Mouse (Mus musculus): ENCODE measurements at regions not wholly inside any gene's neighbourhood (a gene's known extent, or its start where the extent isn't known, plus 50 kb on each side); places are given as distances from the start of the nearest gene placed in this dataset.

DNA sequence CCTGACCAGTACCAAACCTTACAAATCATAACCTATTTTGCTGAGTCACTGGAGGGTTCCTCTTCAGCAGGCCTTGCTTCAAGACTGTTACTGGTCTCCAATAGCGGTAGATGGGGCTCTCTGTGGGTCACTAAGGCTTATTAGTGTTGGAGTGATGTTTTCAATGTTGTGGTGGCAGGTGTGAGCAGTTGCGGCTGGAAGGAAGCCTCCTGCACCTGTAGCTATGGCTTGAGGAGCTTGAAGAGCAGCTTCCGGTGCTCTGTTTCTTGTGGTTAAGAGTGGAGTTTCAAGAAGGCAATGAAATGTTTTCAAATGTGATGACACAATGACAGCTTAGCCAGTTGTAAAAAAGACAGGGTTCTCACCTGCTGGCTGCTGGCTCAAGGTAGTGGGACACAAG lies 73.1 kb upstream of the 1810046K07Rik start:
- Histone ChIP-seq H3K27me3 (ENCODE audit: control insufficient read depth, insufficient read depth, low read length) (no peaks in the 10 kb centered on the region), H3K4me1 (ENCODE audit: control insufficient read depth, insufficient read depth, insufficient read length) (no peaks in the 10 kb centered on the region), H3K27ac (ENCODE audit: insufficient read depth, low read length) (no peak overlapping the region), H3K4me3 (ENCODE audit: extremely low read depth, insufficient read depth, insufficient read length) (no peak overlapping the region), H3K36me3 (ENCODE audit: control insufficient read depth, insufficient read depth, low read length) (no peaks in the 10 kb centered on the region)
- DNase-seq (ENCODE audit: low read depth in 1 of 2, low spot score in 2 of 2): peak in 1 of 2 experiments; percentile 38
- WGBS: 33% methylated on average over 3 of the region's 3 CpGs
- TF ChIP-seq POLR2A (IDR thresholded peaks at IDR 0.05; ENCODE audit: low read depth, low read length): no peak
- no peak for TF ChIP-seq CTCF (IDR thresholded peaks at IDR 0.05; ENCODE audit: extremely low read depth, insufficient read depth, insufficient read length, insufficient replicate concordance)

DNA sequence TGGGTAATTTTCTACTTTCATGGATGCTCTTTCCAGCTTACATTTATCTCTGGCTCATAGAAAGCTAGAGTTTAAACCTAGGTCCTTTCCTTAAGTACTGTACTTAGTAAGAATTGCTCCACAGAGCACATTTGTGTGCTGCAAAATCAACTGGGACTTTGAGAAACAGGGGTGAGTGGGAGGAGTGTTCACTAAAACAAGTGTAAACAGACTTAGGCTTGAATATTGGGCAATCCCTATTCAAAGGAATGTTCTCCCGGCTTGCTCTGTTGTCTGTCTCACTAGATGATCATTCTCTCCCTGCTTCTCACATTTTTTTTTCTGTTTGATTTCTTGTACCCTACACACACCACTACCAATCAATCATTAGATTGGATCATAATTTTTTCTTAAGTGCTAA lies 79.3 kb upstream of the 1810046K07Rik start:
- DNase-seq (ENCODE audit: low read depth in 1 of 2, low spot score in 2 of 2): no peak
- Histone ChIP-seq H3K4me3 (ENCODE audit: extremely low read depth, insufficient read depth, insufficient read length) (no peak overlapping the region), H3K27ac (ENCODE audit: insufficient read depth, low read length) (no peak overlapping the region), H3K27me3 (ENCODE audit: control insufficient read depth, insufficient read depth, low read length) (no peaks in the 10 kb centered on the region), H3K36me3 (ENCODE audit: control insufficient read depth, insufficient read depth, low read length) (no peaks in the 10 kb centered on the region), H3K4me1 (ENCODE audit: control insufficient read depth, insufficient read depth, insufficient read length) (no peaks in the 10 kb centered on the region)
- no peak for TF ChIP-seq CTCF (IDR thresholded peaks at IDR 0.05; ENCODE audit: extremely low read depth, insufficient read depth, insufficient read length, insufficient replicate concordance)
- no peak for TF ChIP-seq POLR2A (IDR thresholded peaks at IDR 0.05; ENCODE audit: low read depth, low read length)
- 78% methylated on average over 1 of the region's 1 CpGs for WGBS

DNA sequence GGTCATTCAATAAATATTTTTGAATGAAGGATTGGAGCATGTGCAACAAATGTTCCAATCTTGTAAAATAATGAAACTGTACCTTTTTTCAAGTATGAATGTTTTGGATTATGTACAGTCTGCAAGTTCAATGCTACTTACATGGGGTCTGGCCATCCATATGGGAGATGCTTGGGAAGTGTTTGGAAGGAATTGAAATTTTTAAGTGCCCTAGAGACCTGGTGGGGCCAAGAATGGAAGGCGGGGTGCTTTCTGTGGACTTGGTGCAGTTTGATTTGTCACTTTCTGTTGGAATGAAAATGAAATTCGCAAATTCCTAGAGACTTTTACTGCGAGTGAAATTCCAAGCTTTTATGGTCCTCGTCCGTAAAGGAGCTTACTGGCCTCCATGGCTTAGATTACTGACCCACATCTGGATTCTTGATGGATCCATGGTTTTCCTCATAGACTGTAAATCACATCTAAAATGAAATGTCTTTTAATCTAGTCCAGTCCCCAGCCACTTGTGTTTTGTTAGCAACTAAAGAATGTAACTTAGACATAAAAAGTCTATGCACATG lies 90.3 kb upstream of the 1810046K07Rik start:
- no peak for TF ChIP-seq POLR2A (IDR thresholded peaks at IDR 0.05; ENCODE audit: low read depth, low read length)
- TF ChIP-seq CTCF (IDR thresholded peaks at IDR 0.05; ENCODE audit: extremely low read depth, insufficient read depth, insufficient read length, insufficient replicate concordance): no peak
- H3K36me3 ChIP-seq (ENCODE audit: control insufficient read depth, insufficient read depth, low read length): no peaks in the 10 kb centered on the region

DNA sequence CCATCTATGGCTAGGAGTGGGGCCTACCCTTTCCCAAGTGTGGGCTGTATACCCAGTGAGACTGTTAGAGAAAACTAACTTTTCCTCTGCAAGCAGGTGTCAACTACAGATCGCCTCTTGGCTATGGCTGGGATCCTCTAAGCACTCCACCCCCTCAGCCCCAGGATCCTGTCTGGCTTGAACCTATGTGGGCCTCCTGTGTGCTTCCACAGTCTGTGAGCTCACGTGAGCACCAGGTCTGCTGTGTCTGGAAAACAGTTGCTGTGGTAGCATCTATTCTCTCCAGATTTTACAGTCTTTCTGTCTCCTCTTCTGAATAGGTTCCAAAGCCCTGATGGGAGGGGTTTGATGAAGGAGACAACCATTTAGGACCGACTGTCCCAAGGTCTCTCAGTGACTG lies 93.8 kb upstream of the 1810046K07Rik start:
- 75% methylated on average over 3 of the region's 3 CpGs for WGBS
- H3K4me3 ChIP-seq (ENCODE audit: extremely low read depth, insufficient read depth, insufficient read length): no peak overlapping the region
- TF ChIP-seq CTCF (IDR thresholded peaks at IDR 0.05; ENCODE audit: extremely low read depth, insufficient read depth, insufficient read length, insufficient replicate concordance) (no peak), POLR2A (IDR thresholded peaks at IDR 0.05; ENCODE audit: low read depth, low read length) (no peak)

More for the DNA sequence above, 90.3 kb upstream of the 1810046K07Rik start:
- H3K27ac ChIP-seq (ENCODE audit: insufficient read depth, low read length): no peak overlapping the region
- no peaks in the 10 kb centered on the region for H3K27me3 ChIP-seq (ENCODE audit: control insufficient read depth, insufficient read depth, low read length)
- DNase-seq (ENCODE audit: low read depth in 1 of 2, low spot score in 2 of 2): no peak
- WGBS: 90% methylated on average over 5 of the region's 5 CpGs
- no peak overlapping the region for H3K4me3 ChIP-seq (ENCODE audit: extremely low read depth, insufficient read depth, insufficient read length)
- no peaks in the 10 kb centered on the region for H3K4me1 ChIP-seq (ENCODE audit: control insufficient read depth, insufficient read depth, insufficient read length)

DNA sequence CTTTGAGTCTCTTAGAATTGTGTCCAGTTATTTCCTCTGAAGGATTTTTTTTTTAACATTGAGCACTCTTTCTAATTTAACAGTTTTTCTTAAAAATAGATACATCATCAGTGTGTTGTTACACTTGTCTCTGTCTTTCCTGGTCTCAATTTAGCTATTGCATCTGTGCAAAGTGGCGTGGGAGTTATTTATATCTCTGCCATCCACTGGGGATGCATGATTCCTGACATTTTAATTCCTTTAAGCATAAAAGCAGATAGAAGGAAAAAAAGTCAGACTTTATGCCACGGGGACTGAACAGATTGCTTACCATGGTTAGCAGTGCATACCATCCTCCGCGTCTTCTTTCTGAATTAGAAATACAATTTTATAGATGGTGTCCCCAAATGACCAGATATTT lies 94.6 kb upstream of the 1810046K07Rik start:
- no peaks in the 10 kb centered on the region for H3K27me3 ChIP-seq (ENCODE audit: control insufficient read depth, insufficient read depth, low read length)
- H3K4me1 ChIP-seq (ENCODE audit: control insufficient read depth, insufficient read depth, insufficient read length): no peaks in the 10 kb centered on the region
- TF ChIP-seq POLR2A (IDR thresholded peaks at IDR 0.05; ENCODE audit: low read depth, low read length): no peak
- TF ChIP-seq CTCF (IDR thresholded peaks at IDR 0.05; ENCODE audit: extremely low read depth, insufficient read depth, insufficient read length, insufficient replicate concordance): no peak
- H3K27ac ChIP-seq (ENCODE audit: insufficient read depth, low read length): no peak overlapping the region
- WGBS: 89% methylated on average over 4 of the region's 4 CpGs
- no peaks in the 10 kb centered on the region for H3K36me3 ChIP-seq (ENCODE audit: control insufficient read depth, insufficient read depth, low read length)
- DNase-seq (ENCODE audit: low read depth in 1 of 2, low spot score in 2 of 2): no peak
- no peak overlapping the region for H3K4me3 ChIP-seq (ENCODE audit: extremely low read depth, insufficient read depth, insufficient read length)

More for the DNA sequence above, 93.8 kb upstream of the 1810046K07Rik start:
- H3K27ac ChIP-seq (ENCODE audit: insufficient read depth, low read length): no peak overlapping the region
- H3K27me3 ChIP-seq (ENCODE audit: control insufficient read depth, insufficient read depth, low read length): no peaks in the 10 kb centered on the region
- H3K36me3 ChIP-seq (ENCODE audit: control insufficient read depth, insufficient read depth, low read length): no peaks in the 10 kb centered on the region
- DNase-seq (ENCODE audit: low read depth in 1 of 2, low spot score in 2 of 2): no peak
- H3K4me1 ChIP-seq (ENCODE audit: control insufficient read depth, insufficient read depth, insufficient read length): no peaks in the 10 kb centered on the region

DNA sequence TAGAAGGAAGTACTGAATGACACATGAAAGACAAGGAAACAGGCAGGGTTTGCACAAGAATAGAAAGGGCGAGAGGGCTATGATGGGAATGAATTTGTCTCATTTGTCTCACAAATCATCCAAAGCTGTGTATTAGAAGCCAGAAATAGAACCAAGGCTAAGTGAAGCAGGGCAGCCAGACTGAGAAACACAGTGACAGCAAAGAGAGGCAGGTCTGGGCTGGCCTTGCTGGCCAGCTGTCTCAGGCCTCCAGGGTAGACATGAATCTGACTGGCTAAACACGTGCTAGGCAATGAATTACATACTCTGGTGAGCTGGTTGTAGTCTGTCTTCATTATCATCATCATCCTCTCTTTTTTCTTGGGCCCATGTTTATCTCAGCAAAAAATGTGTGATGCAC lies 101.7 kb upstream of the 1810046K07Rik start:
- 75% methylated on average over 2 of the region's 2 CpGs for WGBS

DNA sequence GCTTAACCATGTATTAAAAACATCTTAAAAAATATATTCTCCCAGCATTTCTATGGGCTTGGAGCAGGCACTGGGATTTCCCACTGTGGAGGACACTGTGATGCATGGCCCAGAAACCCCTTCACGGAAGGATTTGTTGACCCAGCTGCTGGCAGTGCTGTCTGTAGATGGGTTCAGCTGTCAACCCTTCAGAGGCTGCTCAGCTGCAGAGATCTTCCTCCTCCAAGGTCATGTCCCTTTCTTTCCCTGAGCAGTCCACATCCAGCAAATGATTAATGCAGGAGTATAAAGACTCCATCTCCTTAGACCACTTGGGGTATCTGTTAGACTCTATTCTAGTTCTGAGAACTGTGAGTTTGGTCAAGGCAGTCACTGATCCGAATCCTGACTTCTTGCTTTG lies 108.4 kb upstream of the 1810046K07Rik start:
- H3K4me3 ChIP-seq (ENCODE audit: extremely low read depth, insufficient read depth, insufficient read length): no peak overlapping the region
- H3K4me1 ChIP-seq (ENCODE audit: control insufficient read depth, insufficient read depth, insufficient read length): no peaks in the 10 kb centered on the region
- TF ChIP-seq CTCF (IDR thresholded peaks at IDR 0.05; ENCODE audit: extremely low read depth, insufficient read depth, insufficient read length, insufficient replicate concordance) (no peak), POLR2A (IDR thresholded peaks at IDR 0.05; ENCODE audit: low read depth, low read length) (no peak)
- no peak overlapping the region for H3K27ac ChIP-seq (ENCODE audit: insufficient read depth, low read length)
- H3K36me3 ChIP-seq (ENCODE audit: control insufficient read depth, insufficient read depth, low read length): no peaks in the 10 kb centered on the region
- WGBS: 69% methylated on average over 2 of the region's 2 CpGs
- DNase-seq (ENCODE audit: low read depth in 1 of 2, low spot score in 2 of 2): no peak
- H3K27me3 ChIP-seq (ENCODE audit: control insufficient read depth, insufficient read depth, low read length): no peaks in the 10 kb centered on the region

More for the DNA sequence above, 101.7 kb upstream of the 1810046K07Rik start:
- H3K36me3 ChIP-seq (ENCODE audit: control insufficient read depth, insufficient read depth, low read length): no peaks in the 10 kb centered on the region
- TF ChIP-seq POLR2A (IDR thresholded peaks at IDR 0.05; ENCODE audit: low read depth, low read length) (no peak), CTCF (IDR thresholded peaks at IDR 0.05; ENCODE audit: extremely low read depth, insufficient read depth, insufficient read length, insufficient replicate concordance) (no peak)
- H3K27ac ChIP-seq (ENCODE audit: insufficient read depth, low read length): no peak overlapping the region
- DNase-seq (ENCODE audit: low read depth in 1 of 2, low spot score in 2 of 2): no peak
- H3K27me3 ChIP-seq (ENCODE audit: control insufficient read depth, insufficient read depth, low read length): no peaks in the 10 kb centered on the region
- H3K4me3 ChIP-seq (ENCODE audit: extremely low read depth, insufficient read depth, insufficient read length): no peak overlapping the region
- H3K4me1 ChIP-seq (ENCODE audit: control insufficient read depth, insufficient read depth, insufficient read length): no peaks in the 10 kb centered on the region

Measured in spleen, adult 2 months (tissue).